Mouse (Mus musculus) adrenal gland, adult (tissue): Measurements from ENCODE around the gene Plod3.

Experiments
- DNase-seq, 2 experiments: peaks; one replicate each; pipeline ENCODE4 v3.0.0; 2022 to 2023; ENCODE audit warnings: low spot score in 1 of 2; ENCODE audit not compliant: inconsistent age in 2 of 2

Plod3 gene

DNA sequence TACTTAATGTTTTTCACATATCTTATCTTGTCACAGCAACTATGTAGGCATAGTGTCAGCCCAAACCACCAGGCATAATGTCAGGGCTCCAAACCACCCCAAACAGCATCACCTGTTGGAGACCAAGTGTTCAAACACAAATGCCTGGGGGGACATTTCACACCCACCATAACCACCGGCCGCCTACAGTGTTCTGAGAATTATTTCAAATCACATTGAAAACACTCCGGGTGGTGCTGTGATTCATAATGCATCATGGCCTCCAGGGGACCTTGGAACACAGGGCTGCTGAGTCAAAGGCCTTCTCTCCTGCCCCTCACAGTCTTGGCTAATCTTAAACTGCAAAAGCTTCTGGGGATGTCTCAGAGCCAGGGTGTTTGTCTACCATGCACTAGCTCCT, 29.1 kb downstream of the Plod3 start:
- peak; percentile 76 to 91 for DNase-seq

DNA sequence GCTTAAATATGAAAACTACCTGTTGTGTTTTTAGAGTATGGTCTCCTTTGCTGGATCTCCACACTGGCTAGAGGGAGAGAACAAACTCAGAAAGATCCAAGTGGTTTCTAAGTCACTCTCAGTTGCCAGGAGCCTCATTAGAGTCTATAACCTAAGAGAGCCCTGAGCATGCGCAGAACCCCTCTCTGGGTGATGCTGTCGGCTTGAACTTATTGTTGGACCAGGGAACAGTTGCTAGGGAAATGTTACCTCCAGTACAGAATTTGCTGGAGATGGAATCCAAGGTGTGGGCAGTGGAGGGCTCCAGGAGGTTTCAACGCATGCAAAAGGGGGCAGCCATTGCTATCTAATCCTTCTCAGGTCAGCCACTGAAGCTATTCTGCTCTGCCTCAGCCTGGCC, 37.5 kb downstream of the Plod3 start:
- DNase-seq, result no peak

DNA sequence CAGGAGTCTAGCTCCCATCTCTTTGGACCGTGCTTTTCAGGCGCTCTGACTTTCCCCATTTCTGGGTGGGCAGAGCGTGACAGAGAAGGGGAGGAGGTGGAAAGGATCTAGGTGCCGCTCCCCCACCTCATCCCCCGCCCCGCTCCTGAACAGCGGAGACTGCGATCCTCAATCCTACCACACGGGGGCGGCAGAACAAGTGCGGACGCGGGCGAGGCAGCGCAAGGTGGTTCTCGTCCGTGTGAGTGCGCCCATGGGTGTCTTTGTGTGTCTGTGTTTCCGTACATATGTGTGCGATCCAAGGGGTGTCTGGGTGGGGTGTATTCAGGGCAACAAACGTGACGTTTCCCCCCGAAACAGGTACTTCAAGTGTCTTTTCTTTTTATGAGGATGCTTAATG, 38.3 kb downstream of the Plod3 start:
- peak; percentile 65 to 92 for DNase-seq

DNA sequence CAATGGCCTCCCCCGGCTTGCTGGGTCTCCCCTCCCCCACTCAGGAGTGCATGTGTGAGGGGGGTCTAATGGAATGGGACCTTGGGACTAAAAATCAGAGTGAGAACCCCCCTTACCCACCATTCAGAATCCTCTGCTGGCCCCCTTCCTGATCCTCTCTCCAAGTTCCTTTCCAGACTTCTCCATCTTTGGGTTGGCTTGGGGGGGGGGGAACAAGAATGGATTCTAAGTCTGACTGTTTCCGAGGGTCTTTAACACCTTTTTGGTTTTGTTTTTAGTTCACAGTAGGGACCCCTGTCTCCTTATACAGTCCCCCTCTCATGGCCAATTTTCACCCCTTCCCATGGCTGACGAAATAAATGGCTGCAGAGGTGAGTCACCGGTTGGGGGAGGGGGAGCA, 39.3 kb downstream of the Plod3 start, which contains the start of gene Vgf:
Vgf (plus strand) TSS at position 301 of the 400 bp plus-strand sequence.
- peak in 1 of 2 experiments; percentile 23 for DNase-seq

DNA sequence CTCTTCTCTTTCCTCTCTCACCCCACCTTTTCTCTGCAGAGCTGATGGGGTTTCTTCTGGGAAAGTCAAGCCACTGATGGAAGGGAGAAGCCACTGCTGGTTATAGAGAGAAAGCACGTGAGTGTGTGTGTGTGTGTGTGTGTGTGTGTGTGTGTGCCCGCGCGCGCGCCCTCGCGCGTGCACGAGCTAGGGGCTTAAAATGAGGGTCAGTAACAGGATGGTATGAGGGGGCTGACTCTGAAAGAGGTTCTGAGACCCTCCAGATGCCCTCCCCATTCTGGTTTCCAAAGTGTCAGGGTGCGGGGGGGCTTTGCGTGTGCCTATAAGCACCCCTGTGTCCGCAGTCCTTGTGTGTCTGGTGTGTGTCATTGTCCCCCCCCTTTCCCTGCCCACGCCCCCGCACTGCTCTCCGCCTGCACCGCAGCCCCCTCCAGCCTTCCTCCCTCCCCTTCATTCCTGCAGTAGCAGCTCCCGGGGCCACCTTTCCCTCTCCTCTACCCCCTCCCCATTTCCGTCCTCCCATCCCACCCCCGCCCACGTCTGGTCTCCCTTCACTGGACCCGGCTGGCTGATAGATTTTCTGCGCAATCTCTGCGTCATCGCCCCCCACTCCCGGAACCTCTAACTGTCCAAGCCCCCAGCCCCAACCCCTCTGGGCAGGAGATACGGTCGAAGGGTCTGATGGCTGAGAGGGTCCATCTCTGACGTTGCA, 41.9 kb downstream of the Plod3 start:
- DNase-seq, result peak in 1 of 2 experiments; percentile 27

DNA sequence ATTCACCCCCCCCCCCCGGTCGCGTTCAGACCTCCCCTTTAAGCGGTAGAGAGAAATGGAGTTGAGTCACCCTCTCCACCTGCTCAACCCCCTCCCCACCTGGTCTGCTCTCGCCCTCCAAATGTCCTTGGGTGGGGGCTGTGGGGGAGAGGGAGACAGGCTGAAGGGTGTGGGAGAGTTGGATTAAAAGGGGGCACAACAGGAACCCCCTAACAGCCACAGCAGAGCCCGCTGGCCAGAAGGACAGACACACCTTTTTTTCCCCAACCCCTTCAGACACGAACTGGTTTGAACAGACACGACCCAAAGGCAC, 42.4 kb downstream of the Plod3 start:
- DNase-seq, result no peak

DNA sequence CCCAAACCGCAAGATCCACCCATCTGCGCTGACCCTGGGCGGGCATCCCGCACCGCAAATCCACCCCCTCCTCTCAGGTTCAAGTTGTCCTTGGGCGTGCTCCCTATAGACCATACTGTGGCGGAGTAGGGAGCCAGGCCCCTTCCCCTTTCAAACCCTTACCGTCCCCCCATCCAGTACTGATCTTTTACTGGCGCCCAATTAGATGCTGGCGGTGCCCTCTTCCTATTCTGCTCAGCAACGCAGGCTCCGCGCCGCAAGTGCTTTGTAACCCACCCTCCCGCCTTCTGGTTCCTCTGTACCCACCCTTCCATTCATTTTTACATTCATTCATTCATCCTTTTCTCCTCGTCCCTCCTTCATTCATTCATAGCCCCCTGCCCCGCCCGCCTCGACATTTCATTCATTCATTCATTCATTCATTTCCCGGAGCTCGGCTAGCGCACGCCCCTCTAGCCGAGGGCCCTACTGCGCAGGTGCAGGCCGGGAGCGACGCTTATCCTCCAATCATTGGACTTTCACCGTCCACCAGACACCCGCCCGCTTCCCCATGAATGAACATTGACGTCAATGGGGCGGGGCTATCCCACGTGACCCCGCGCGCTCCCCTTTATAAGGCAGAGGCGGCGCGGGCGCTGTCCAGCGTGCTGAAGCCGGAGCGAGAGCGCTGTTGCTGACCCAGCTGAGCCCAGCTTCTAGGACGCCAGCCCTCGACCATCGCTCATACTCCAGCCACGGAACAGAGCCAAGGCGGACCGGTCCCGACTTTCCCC, 43.0 kb downstream of the Plod3 start:
- DNase-seq, result peak; percentile 95 to 98

DNA sequence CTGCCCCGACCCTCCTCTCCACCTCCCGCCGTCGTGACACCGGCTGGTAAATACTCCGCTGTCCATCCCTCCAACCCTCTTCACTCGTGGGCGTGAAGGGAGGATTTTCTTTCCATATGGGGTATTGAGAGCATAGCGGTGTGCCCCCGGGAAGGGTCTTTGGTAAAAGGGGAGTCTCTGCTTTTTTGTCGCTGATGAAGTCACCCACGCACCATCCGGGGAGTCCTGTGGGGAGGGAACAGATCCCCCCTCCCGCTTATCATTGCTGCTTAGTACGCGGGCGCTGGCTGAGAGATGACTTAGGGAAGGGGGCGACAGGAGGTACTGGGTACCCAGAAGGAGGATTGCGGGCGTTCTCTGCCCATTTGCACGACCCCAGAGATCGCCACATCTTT, 43.6 kb downstream of the Plod3 start:
- no peak for DNase-seq

DNA sequence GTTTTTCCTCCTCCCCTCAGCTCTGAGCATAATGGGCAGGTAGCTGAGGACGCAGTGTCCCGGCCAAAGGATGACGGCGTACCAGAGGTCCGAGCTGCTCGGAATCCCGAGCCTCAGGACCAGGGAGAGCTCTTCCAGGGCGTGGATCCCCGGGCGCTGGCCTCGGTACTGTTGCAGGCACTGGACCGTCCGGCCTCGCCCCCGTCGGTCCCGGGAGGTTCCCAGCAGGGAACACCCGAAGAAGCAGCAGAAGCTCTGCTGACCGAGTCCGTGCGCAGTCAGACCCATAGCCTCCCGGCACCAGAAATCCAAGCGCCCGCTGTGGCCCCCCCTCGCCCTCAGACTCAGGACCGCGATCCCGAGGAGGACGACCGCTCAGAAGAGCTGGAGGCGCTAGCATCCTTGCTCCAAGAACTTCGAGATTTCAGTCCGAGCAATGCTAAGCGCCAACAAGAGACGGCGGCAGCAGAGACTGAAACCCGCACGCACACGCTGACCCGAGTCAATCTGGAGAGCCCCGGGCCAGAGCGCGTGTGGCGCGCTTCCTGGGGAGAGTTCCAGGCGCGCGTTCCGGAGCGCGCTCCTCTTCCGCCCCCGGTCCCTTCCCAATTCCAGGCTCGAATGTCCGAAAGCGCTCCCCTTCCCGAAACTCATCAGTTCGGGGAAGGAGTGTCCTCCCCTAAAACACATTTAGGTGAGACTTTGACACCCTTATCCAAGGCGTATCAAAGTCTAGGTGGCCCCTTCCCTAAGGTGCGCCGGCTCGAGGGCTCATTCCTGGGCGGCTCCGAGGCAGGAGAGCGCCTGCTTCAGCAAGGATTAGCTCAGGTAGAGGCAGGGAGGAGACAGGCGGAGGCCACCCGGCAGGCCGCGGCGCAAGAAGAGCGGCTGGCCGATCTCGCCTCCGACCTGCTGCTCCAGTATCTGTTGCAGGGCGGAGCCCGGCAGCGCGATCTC, 44.5 kb downstream of the Plod3 start:
- DNase-seq, result peak; percentile 68 to 80

DNA sequence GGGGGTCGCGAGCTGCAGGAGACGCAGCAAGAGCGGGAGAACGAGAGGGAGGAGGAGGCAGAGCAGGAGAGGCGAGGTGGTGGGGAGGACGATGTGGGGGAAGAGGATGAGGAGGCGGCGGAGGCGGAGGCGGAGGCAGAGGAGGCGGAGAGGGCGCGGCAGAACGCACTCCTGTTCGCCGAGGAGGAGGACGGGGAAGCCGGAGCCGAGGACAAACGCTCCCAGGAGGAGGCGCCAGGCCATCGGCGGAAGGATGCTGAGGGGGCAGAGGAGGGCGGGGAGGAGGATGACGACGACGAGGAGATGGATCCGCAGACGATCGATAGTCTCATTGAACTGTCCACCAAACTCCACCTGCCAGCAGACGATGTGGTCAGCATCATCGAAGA, 45.2 kb downstream of the Plod3 start:
- peak; percentile 44 to 66 for DNase-seq

DNA sequence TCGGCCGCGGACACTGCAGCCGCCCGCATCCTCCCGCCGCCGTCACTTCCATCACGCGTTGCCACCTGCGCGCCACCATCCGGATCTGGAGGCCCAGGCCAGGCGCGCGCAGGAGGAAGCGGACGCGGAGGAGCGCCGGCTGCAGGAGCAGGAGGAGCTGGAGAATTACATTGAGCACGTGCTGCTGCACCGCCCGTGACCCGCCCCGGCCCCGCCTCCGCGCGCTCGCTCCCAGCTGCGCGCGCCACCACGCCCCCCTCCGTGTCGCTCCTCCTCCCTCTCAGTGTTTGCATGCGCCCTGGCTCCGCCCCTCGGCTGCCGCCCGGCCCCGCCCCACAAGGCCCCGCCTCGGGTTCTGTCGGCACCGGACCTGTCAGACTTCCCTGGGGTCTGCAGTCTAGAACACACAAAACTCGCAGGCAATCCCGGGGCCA, 45.8 kb downstream of the Plod3 start:
- peak; percentile 93 to 97 for DNase-seq

DNA sequence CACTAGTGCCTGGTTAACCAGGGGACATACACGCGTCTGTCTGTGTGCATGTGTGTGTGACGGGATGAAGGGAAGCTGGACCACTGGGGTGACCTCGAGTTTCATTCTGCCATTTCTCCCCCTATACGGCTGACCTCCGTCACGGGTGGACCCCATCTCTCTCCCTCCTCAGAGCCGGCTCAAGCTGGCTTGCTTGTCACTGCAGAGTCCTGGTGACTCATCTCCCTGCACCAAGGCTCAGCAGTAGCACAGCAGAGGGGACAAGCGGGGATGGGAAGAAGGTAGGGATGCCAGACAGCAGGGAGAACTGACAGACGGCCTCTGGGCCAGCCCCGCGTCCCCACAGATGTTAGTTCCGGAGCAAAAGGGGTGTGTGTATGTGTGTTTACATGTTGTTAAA, 49.4 kb downstream of the Plod3 start:
- DNase-seq, result peak in 1 of 2 experiments; percentile 68

DNA sequence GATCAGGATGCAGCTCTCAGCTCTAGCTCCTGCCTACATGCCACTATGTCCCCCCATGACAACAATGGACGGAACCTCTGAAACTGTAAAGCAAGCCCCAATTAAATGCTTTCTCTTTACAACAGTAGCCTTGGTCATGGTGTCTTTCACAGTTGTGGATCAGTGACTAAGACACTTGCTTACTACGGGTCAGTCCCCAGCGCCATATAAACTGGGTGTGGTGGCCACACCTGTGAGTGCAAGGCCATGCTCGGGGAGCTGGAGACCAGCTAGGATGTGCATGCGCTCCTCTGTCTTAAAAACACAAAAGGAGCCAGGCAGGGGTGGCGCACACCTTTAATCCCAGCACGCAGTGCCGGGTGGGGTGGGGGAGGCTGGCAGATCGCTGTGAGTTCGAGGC, 52.6 kb downstream of the Plod3 start:
- DNase-seq, result no peak

DNA sequence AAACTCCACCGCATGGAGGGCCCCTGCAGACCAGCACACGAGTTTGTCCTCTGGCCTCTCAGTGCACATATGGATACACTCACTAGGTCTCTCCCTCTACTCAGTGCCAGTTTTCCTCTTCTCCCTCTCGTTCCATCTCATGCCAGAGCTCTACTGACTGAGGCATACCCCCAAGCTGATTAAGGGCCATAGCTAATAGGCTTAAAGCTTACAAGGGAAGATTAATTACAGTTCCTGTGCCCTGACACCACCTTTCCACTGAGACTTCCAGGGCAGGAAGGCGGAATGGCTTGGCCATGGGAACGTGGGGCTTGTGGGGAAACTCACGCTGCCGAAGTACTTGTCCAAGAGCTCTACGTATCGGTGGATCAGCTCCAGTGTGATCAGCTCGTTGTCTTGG, 54.6 kb downstream of the Plod3 start:
- no peak for DNase-seq

DNA sequence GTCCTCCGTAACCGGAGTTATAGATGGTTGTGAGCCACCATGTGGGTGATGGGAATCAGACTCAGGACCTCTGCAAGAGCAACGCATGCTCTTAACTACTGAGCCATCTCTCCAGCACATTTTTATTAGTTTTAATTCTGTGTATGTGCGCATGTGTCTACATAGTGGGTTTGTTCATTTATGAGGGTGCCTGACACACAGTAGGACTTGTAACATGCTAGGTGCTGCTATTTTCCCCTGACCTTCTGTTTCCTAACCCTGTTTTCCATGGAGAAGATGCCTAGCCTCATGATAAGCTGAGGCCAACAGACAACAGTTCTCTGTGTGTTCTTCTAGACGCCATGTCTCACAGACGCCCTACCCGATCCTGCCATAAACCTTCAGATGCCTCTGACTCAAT, 57.2 kb downstream of the Plod3 start:
- no peak for DNase-seq

DNA sequence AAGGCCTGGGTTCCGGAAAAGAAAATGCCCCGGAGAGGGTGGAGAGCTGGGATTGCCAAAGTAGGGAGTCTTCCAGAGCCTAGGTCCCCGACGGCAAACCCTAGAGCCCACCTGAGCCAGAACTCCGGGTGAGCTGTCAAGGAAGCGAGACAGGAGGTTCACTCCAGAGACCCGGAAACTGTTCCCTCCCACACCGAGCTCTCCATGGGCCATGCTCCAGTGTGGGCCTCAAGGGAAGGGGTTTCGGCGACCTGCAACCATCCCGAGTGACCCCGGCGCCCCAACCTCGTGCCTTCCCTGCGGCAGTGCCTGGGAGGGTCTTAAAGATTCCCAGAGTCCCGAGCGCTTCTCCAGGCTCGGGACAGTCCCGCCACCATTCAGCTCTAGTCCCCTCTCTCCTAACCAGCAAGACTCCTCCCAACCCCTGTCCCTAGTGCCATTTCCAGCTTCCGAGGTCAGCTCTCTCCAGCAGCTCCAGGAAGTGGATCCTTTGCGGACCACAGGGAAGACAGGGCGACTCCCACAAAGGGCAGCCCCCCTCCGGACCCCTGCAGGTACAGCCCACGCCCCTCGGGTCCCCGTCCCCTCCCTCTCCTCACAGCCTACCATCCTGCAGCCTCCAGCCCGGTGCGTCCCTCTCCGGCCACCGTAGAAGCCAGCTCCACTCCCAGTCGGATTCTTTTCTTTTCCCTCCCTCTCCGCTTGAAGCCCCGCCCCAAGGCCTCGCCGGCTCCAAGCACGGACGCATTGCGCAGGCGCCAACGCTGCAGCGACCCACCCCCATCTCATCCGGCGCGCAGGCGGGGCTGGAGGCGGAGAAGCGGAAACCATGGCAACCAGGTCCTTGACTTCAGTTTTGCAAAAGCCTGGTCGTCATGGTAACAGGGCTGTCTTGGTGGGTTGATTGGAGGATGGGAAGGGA, 58.8 kb downstream of the Plod3 start, which contains the start of gene Ap1s1:
Ap1s1 (minus strand) TSS at position 734 of the 922 bp plus-strand sequence.
- peak; percentile 98 to 99 for DNase-seq
